Mouse (Mus musculus): ENCODE results near the gene Gnai2.

DNA sequence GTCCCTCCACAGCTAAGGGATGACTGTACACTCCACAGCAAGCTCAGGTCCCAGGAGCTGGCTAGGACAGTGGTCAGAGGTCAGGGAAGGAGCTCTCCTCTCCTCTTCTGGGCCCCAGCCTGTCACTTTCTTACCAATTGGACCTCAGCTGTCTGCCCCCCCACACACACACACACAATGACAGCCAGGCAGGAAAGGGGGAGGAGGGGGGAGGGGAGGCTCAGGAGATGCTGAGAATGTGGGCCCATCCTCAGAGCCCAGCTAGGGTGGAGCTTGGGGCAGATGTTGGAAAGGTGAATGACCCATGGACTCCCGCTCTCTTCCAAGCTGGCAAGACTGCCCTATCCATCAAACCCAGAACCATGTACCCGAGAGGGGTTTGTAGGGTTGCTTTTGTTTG is 28.1 kb downstream of the Gnai2 start:
- TF ChIP-seq CTCF (IDR thresholded peaks at IDR 0.05; ENCODE audit: low read depth) = no peak
- TF ChIP-seq EP300 (IDR thresholded peaks at IDR 0.05; ENCODE audit: low read depth) = no peak
